Mouse (Mus musculus) E14TG2a.4 (cell line): ENCODE data around the gene Rrnad1.

Experiments
- CTCF ChIP-seq: conservative IDR thresholded peaks from 2 replicates; pipeline ENCODE4 v1.5.1; 2014; ENCODE audit warnings: low read length
- NANOG ChIP-seq: IDR thresholded peaks from 2 replicates; pipeline ENCODE4 v1.6.1; 2014; ENCODE audit warnings: borderline replicate concordance, low read length, mixed read lengths

DNA sequence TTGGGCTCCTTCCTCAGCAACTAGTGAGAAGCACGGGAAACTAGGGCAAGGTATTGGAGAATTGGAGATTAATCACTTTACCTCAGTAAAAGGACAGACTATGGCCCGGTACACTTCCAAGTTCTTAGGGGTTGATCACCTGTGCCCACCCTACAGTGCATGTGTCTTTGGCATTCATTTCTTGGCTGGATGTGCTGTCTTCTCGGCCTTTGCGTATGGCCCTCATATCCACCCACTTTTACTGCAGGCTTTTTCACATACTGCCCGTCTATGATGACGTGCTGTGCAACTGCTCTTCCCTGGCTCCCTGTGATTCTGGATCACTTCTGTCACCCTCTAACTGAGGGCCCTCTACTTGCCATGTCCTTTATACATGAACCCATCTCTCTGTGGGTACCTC lies 44.1 kb downstream of the Rrnad1 start:
- TF ChIP-seq NANOG: no peak
- no peak for TF ChIP-seq CTCF
